Mouse (Mus musculus): ENCODE data around the gene Wrap53.
"Not testable (repeated sequence)": the region's sequence is repeated elsewhere in the genome, so short reads cannot be mapped to it uniquely, and the experiment has no call there.

Gene Wrap53

GRCm38 (mm10) chr11:69580091-69580514 is at the start of gene Wrap53, which contains the start of gene Trp53:
TSS of gene Wrap53 (minus strand) at chr11:69580255.
TSS of gene Trp53 (plus strand) at chr11:69580359.
- peak; percentile 77 for DNase-seq (ENCODE audit: low spot score)

DNA sequence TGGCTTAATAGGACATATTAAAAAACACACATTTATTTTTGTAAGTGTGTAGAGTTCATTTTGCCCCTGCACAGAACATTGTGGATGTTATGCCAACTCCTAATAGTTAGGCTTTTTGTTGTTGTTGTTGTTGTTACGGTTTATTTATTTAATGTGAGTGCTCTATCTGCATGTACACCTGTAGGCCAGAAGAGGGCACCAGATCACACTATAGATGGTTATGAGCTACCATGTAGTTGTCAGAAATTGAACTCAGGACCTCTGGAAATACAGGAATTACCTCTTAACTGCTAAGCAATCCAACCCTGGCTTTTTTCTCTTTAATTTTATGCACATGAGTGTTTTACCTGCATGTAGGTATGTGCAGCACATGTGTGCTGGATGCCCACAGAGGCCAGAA is 49.7 kb upstream of the Wrap53 start:
- DNase-seq (ENCODE audit: low spot score) = no peak

DNA sequence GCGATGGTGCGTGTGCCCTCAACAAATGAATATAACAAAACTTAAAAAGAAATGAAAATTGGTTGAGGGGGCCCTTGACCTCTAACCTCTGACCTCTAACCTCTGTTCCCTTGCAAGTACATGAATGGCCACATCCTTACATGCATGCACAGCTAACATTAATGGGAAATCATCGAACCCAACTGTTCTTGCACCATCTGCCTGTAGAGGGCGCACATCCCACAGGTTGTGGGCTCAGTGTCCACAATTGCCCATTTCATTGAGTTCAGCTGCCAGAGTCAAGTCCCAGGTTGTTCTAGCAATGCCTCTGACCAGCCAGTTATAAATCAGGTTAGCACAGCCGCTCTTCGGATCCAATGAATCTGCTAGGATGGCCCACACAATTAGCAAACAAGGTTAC is 48.2 kb upstream of the Wrap53 start:
- peak; percentile 76 for DNase-seq (ENCODE audit: low spot score)

DNA sequence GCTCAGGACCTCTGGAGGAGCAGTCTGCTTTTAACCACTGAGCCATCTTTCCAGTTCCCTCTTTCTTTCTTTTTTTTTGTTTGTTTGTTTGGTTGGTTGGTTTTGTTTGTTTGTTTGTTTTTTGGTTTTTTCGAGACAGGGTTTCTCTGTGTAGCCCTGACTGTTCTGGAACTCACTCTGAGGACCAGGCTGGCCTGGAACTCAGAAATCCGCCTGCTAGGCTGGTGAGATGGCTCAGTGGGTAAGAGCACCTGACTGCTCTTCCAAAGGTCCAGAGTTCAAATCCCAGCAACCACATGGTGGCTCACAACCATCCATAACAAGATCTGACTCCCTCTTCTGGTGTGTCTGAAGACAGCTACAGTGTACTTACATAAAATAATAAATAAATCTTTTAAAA is 44.3 kb upstream of the Wrap53 start:
- DNase-seq (ENCODE audit: low spot score) = not testable (repeated sequence)

- DNase-seq (ENCODE audit: low spot score) = no peak
Measured at GRCm38 (mm10) chr11:69623006-69623405, 43.0 kb upstream of the Wrap53 start.

DNA sequence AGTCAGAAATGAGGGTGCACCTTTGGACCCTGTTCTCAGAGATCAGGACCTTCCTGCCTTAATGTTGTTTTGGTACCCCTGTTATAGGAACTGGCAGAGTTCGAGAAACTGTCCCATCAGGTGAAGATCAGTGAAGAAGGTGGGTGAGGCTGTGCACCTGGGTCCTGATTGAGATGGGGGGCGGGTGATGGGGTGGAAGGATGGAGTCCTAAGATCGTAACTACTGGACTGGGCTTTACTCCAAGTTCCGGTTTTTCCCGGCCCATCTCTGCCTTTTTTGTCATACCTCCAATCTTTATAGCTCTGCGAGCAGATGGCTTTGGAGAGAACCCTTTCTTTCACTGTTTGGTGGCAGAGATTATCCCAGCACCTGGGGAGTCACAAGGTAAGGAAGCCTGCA is 42.4 kb upstream of the Wrap53 start:
- DNase-seq (ENCODE audit: low spot score) = no peak

DNA sequence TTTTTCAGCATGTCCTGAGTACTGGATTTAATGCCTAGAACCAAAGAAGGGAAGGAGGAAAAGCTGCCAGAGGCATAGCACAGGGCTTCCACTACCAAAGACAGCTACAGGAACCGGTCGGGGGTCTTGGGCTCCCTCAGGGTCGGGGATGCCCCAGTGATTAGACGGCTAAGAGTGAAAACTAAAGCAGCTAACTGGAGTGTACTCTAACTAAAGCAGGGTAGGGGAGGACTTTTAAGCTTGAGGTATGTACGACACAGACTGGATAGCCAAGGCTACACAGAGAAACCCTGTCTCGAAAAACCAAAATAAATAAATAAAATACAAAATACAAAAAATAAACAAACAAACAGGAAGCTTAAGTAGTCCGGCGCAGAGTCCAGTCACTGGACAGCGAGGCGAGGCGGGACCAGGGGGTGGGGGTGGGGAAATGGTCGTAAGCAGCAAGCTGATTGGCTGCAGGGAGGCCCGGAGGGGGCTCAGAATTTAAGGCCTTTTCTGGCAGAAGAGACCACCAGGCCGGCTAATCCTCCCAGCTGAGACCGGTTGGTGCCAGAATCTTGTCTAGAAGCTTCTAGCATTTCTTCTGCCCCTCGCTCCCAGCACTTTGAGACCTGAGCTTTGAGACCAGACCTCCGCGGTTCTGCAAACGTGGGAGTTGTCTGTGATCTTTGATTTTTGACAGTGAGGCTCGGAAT is 41.7 kb upstream of the Wrap53 start, which contains the start of gene Sat2:
Gene Sat2 (plus strand): TSS at position 454 of the 698 bp plus-strand sequence.
- peak; percentile 34 for DNase-seq (ENCODE audit: low spot score)

- no peak for DNase-seq (ENCODE audit: low spot score)
Measured at GRCm38 (mm10) chr11:69620394-69621081, 40.5 kb upstream of the Wrap53 start.

DNA sequence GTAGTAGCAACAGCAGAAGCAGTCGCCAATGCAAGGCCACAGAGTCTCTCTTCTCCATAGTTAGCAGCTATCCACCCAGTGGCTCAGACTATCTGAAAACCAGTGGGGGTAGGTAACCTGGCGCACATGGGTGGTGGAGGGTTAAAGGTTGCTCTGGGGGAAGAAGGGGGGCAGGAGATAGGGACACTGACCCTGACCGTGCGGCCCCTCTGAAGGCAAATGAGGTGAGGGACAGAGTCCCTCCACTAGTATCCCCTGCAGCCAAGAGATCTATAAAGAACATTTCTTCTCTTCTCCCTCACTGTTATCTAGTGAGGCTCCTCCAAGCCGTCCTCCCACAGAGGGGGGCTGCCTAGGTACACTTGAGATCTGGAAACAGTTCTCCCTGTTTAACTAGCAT is 37.8 kb upstream of the Wrap53 start, which contains the start of gene Shbg:
Gene Shbg (minus strand): TSS at position 101 of the 400 bp plus-strand sequence.
- DNase-seq (ENCODE audit: low spot score) = no peak

GRCm38 (mm10) chr11:69616781-69617180 is 36.7 kb upstream of the Wrap53 start:
- DNase-seq (ENCODE audit: low spot score) = no peak

- not testable (repeated sequence) for DNase-seq (ENCODE audit: low spot score)
Measured at GRCm38 (mm10) chr11:69614257-69614588, 34.2 kb upstream of the Wrap53 start.

DNA sequence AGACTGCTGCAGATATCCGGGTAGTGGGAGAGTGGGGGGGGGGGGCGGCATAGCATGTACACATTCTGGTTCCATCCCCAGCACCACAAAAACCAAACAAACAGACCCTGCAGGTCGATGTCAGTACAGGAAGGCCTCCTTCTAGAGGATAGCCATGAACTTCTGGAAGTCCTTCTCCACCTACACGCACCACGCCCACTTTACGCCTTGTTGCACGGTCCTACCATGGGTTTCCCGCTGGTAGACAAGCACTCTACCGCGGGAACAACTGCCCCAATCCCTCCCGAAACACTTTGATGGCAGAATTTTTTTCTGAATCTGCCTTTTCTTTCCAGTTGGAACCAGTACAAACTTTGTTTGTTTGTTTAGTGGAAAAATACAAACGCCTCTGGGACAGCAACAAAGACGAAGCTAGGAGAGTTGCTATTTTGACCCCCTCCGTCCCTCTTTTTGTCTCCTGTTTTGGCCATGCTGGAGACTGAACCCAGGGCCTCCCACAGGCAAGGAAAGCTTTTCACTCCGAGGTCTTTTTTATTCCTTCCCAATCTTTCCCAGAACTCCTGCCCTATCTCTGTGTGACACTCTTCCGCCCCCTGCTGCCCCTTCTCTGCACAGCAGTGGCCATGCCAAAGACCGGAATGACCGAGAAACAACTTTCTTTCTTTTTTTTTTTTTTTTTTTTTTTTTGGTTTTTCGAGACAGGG is 33.6 kb upstream of the Wrap53 start:
- peak; percentile 78 for DNase-seq (ENCODE audit: low spot score)

DNA sequence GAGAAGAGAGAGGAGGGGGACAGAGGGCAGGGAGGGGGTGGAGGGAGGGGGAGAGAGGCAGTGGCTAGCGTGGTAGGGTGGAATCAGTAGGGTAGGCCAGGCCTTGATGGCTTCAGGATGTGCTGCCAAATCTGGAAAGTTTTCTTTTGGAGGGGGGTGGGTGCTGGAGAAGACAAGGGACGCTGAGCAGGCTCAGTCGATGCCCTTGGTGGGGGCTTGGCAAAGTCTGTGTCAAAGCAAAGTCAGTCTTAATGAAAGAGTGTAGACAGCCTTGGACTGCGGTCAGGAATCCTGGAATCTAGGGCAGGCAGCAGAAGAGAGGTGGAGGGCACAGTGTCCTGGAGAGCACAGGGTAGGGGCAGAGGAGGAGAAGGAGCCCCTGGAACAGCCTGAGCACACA is 30.8 kb upstream of the Wrap53 start:
- no peak for DNase-seq (ENCODE audit: low spot score)

GRCm38 (mm10) chr11:69609416-69609815 is 29.4 kb upstream of the Wrap53 start:
- no peak for DNase-seq (ENCODE audit: low spot score)

DNA sequence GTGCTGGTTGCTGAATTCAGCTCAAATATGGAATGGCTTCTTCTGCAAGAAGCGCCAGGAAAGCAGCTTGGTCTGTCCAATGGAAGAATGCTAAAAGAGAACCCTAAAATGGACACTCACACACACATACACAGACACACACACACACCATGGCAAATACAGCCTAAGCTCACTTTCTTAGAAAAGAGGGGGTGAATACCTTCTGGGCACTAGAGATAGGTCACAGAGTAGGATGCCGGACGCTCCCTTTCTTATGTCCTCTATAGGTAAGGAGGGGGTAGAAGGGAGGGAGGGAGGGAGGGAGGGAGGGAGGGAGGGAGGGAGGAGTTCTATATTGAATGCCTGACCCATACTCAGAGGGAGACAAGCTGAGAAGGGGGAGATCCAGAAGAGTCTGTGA is 28.5 kb upstream of the Wrap53 start:
- no peak for DNase-seq (ENCODE audit: low spot score)

DNA sequence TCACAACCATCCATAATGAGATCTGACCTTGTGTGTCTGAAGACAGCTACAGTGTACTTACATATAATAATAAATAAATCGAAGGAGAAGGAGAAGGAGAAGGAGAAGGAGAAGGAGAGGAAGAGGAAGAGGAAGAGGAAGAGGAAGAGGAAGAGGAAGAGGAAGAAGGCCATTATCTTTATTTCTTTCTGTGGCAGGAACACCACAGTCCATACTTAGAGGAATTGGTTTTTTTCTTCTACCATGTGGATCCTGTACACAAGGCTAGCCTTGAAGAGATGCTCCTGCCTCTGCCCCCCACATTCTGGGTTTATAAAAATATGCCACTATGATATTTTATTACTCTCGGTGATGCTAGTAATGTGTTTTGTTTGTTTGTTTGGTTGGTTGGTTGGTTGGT is 26.8 kb upstream of the Wrap53 start:
- DNase-seq (ENCODE audit: low spot score) = no peak

GRCm38 (mm10) chr11:69606491-69606795 is 26.4 kb upstream of the Wrap53 start:
- no peak for DNase-seq (ENCODE audit: low spot score)

DNA sequence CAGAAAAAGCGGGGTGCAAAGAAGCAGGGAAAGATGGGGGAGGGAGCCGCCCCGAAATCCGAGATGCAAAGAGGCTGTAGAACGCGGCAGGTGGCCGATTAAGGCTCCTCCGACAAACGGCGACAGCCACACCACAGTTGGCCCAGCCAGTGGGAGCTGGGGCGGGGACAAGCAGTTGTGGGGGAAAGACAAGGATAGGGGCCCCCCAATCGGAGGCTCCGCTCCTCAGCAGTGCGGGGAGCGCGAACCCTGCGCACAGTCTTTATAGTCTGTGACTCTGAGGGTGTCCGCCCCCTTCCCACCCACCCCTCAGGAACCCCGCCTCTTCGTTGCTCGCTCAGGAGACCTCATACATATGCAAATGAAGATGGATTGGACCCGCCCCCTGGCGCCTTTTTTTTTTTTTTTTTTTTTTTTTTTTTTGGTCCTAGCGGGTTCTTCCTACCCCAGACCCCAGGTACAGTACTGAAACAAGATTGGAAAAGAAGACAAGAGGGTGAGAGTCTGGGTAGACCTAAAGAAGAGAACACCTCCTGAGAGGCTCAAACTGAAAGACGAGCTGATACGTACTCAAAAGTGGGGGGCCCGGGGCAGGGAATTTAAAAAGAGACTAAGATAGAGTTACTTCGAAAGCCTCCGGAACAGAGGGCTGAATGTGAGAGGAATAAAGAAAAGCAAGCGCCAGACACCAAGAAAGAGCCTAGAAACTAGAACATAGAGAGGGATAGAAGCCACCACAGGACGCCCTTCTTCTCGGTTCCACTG is 25.9 kb upstream of the Wrap53 start, which contains the start of gene Atp1b2:
Gene Atp1b2 (minus strand): TSS at position 217 of the 765 bp plus-strand sequence.
- peak; percentile 35 for DNase-seq (ENCODE audit: low spot score)

DNA sequence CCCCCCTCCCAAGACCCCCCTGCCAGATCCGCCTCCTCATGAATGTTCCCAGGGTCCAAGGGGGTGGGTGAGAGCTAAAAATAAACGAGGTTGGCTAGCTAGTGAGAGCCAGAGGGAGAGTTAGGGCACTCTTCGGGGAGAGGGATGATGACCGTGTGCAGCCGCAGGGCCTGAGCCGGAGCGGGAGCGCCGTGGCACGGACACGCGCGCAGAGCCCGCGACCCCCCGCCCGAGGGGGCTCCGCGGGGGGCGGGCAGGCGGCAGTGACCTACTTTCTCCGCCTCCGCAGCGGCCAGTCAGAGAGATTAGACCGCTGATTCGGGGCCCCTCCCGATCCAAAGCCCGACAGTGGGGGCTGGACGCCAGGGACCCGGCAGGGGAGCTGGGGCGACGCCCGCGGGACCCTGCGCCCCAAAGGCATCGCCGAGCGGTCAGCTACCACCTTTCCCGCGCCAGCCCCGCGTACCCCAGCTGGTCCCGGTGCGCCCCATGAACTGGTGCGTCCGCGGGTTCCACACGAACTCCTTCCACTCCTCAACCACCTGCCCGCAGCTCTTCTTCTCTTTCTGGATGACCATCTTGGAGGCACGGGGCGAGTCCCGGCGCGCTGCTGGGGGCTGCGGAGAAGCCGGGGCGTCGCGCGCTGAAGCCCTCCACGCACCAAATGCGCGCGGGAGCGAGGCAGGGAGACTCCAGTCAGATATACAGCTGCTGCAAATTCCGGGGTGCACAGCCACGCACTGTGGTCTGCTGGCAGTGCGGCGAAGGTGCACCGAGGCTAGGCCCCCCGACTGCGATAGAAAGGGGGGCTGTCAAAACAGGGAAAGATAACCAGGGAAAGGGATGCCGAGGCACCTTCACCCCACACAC is 25.0 kb upstream of the Wrap53 start:
- no peak for DNase-seq (ENCODE audit: low spot score)

GRCm38 (mm10) chr11:69604347-69604746 is 24.3 kb upstream of the Wrap53 start:
- DNase-seq (ENCODE audit: low spot score) = no peak

- no peak for DNase-seq (ENCODE audit: low spot score)
Measured at GRCm38 (mm10) chr11:69603516-69603915, 23.5 kb upstream of the Wrap53 start.
